Mouse (Mus musculus) hindbrain, embryonic 12.5 days (tissue): ENCODE measurements around the gene Sacs. TPM values are rescaled to one million over a fixed set of nuclear protein-coding genes. Genes with fewer than 3 reads are reported as not detected.
"Not testable (repeated sequence)": the region's sequence is repeated elsewhere in the genome, so short reads cannot be mapped to it uniquely, and the experiment has no call there.

Experiments
- ATAC-seq: fragments of 200-750 bp; cut with Nextera tagmentation; 2 replicates; pipeline ENCODE4 v1.8.0; 2017; ENCODE audit warnings: moderate TSS enrichment; ENCODE audit not compliant: low FRiP score
- H3K27ac ChIP-seq: fragments of 300-500 bp; sonication (generic); 2 replicates; pipeline ENCODE4 v1.5.1; 2016; ENCODE audit warnings: mild to moderate bottlenecking
- H3K27me3 ChIP-seq: fragments of 300-500 bp; sonication (generic); 2 replicates; pipeline ENCODE4 v1.6.1; 2016; ENCODE audit warnings: mild to moderate bottlenecking
- H3K36me3 ChIP-seq: fragments of 300-500 bp; sonication (generic); 2 replicates; pipeline ENCODE4 v1.6.1; 2016; ENCODE audit warnings: mild to moderate bottlenecking
- H3K4me1 ChIP-seq: fragments of 300-500 bp; sonication (generic); 2 replicates; pipeline ENCODE4 v1.6.1; 2016
- H3K4me2 ChIP-seq: fragments of 300-500 bp; sonication (generic); replicated peaks from 2 replicates; pipeline ENCODE4 v1.6.1; 2016; ENCODE audit warnings: mild to moderate bottlenecking
- H3K4me3 ChIP-seq: fragments of 300-500 bp; sonication (generic); 2 replicates; pipeline ENCODE4 v1.5.1; 2016; ENCODE audit warnings: mild to moderate bottlenecking
- H3K9ac ChIP-seq: fragments of 300-500 bp; sonication (generic); 2 replicates; pipeline ENCODE4 v1.6.1; 2016; ENCODE audit warnings: mild to moderate bottlenecking, moderate library complexity
- H3K9me3 ChIP-seq: fragments of 300-500 bp; sonication (generic); replicated peaks from 2 replicates; pipeline ENCODE4 v1.6.1; 2016; ENCODE audit warnings: mild to moderate bottlenecking
- WGBS: fragments of 180-500 bp; shearing (Covaris S2); methylation state at CpG from one replicate; pipeline ENCODE4 v1.1.7; 2016; 5-methylcytosine and 5-hydroxymethylcytosine counted together
- polyA plus RNA-seq: library from polyadenylated mRNA; unstranded; fragments of >200 nt; fragmentation: Nextera tagmentation; extraction: Ambion mirVana; gene quantifications from 2 replicates; pipeline ENCODE4 v1.2.1, GENCODE M21; 2016

Sacs gene
- polyA plus RNA-seq, 1 experiment from 2014 or later, result 7.1 TPM

GRCm38 (mm10) chr14:61132556-61132955 is 5.7 kb upstream of the Sacs start:
- 83% methylated on average over 1 of the region's 1 CpGs for WGBS
- H3K27ac ChIP-seq, result no peak overlapping the region
- no peaks in the 10 kb centered on the region for H3K36me3 ChIP-seq
- no peaks in the 10 kb centered on the region for H3K4me1 ChIP-seq
- H3K27me3 ChIP-seq, result no peaks in the 10 kb centered on the region; the same call in 1 of the 2 replicates
- H3K9ac ChIP-seq, result no peak overlapping the region
- H3K4me3 ChIP-seq, result no peak overlapping the region
- no peaks in the 10 kb centered on the region for H3K9me3 ChIP-seq
- ATAC-seq, result no peak
- no peak overlapping the region for H3K4me2 ChIP-seq

- Histone ChIP-seq H3K9ac (no peak overlapping the region), H3K27ac (no peak overlapping the region), H3K36me3 (no peaks in the 10 kb centered on the region), H3K4me2 (no peak overlapping the region), H3K9me3 (no peaks in the 10 kb centered on the region), H3K4me1 (no peaks in the 10 kb centered on the region; the same call in 1 of the 2 replicates), H3K27me3 (peaks cover 4% of the 10 kb centered on the region), H3K4me3 (no peak overlapping the region)
- WGBS, result 41% methylated on average over 5 of the region's 5 CpGs
- no peak for ATAC-seq
Observed at GRCm38 (mm10) chr14:61134381-61135030, 3.8 kb upstream of the Sacs start.

DNA sequence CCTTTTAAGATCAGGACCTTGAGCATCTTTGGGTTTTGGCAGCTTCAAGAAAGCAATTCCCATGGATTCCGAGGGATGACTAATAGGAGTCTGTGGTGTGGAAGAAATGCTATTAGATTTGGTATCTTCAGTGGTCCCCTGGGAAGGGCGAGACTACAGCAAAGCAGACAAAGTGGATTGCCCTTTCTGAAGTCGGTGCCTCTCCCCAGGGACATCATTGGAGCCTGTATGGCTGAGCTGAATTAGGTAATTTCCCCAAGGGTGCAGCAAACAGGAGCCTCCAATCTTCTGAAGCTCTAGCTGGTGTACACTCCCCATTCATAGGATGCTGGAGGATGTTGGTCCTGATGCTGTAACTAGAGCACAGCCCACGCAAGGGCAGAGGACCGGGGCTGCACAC is 847 bp upstream of the Sacs start:
- H3K4me2 ChIP-seq, result no peak overlapping the region
- H3K9me3 ChIP-seq, result no peaks in the 10 kb centered on the region
- no peak overlapping the region for H3K9ac ChIP-seq
- ATAC-seq, result no peak
- H3K36me3 ChIP-seq, result no peaks in the 10 kb centered on the region
- no peaks in the 10 kb centered on the region; the same call in 1 of the 2 replicates for H3K4me1 ChIP-seq
- WGBS, result 58% methylated on average over 5 of the region's 5 CpGs
- H3K4me3 ChIP-seq, result no peak overlapping the region
- peaks cover 6% of the 10 kb centered on the region for H3K27me3 ChIP-seq
- no peak overlapping the region for H3K27ac ChIP-seq

DNA sequence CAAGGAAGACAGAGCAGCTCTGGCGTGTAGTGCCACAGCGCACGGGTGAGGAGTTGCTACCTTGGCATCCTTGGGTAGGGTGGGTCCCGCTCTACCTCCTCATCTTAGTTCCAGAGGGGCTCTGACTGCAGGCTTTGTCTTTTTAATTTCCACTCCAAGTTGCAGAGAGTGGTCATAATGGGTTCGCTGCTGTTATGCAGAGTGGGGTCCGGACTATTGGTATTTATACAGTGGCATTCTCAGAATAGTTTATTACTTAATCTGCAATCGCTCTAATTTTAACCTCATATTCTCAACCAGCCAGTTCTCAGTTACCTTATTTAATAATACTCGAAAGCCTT is 440 bp downstream of the Sacs start:
- Histone ChIP-seq H3K9ac (peak overlapping the region; percentile 76), H3K4me3 (peak overlapping the region; percentile 55), H3K27me3 (peaks cover 6% of the 10 kb centered on the region), H3K9me3 (no peaks in the 10 kb centered on the region), H3K36me3 (no peaks in the 10 kb centered on the region), H3K4me1 (no peaks in the 10 kb centered on the region; the same call in 1 of the 2 replicates), H3K27ac (0 out of 2 replicates have a peak overlapping the region, but pooled peaks have one; percentile 55), H3K4me2 (peak overlapping the region; percentile 71)
- 16% methylated on average over 8 of the region's 8 CpGs for WGBS
- no peak; the same call in 1 of the 2 replicates for ATAC-seq

GRCm38 (mm10) chr14:61143358-61143757 is 5.1 kb downstream of the Sacs start:
- no peaks in the 10 kb centered on the region; the same call in 1 of the 2 replicates for H3K4me1 ChIP-seq
- no peak for ATAC-seq
- 74% methylated on average over 8 of the region's 8 CpGs for WGBS

GRCm38 (mm10) chr14:61143869-61144268 is 5.6 kb downstream of the Sacs start:
- Histone ChIP-seq H3K9me3 (no peaks in the 10 kb centered on the region), H3K4me2 (no peak overlapping the region), H3K4me3 (no peak overlapping the region), H3K27me3 (peaks cover 9% of the 10 kb centered on the region), H3K27ac (no peak overlapping the region), H3K9ac (no peak overlapping the region), H3K4me1 (no peaks in the 10 kb centered on the region; the same call in 1 of the 2 replicates), H3K36me3 (no peaks in the 10 kb centered on the region)
- WGBS, result 42% methylated on average over 11 of the region's 11 CpGs
- no peak for ATAC-seq

More at GRCm38 (mm10) chr14:61143358-61143757, 5.1 kb downstream of the Sacs start:
- Histone ChIP-seq H3K27me3 (peaks cover 9% of the 10 kb centered on the region), H3K36me3 (no peaks in the 10 kb centered on the region), H3K27ac (no peak overlapping the region), H3K4me2 (no peak overlapping the region), H3K4me3 (no peak overlapping the region), H3K9ac (no peak overlapping the region), H3K9me3 (no peaks in the 10 kb centered on the region)

GRCm38 (mm10) chr14:61150416-61150815 is 12.2 kb downstream of the Sacs start:
- not testable (repeated sequence) for H3K27ac ChIP-seq, H3K9ac ChIP-seq, ATAC-seq, H3K4me1 ChIP-seq, H3K36me3 ChIP-seq, H3K4me2 ChIP-seq, H3K4me3 ChIP-seq, H3K9me3 ChIP-seq, H3K27me3 ChIP-seq
- 93% methylated on average over 12 of the region's 13 CpGs for WGBS

GRCm38 (mm10) chr14:61154900-61155585 is 16.8 kb downstream of the Sacs start:
- Histone ChIP-seq H3K27ac (no peak overlapping the region), H3K9me3 (no peaks in the 10 kb centered on the region), H3K4me1 (no peaks in the 10 kb centered on the region), H3K4me3 (no peak overlapping the region), H3K27me3 (no peaks in the 10 kb centered on the region), H3K9ac (no peak overlapping the region), H3K4me2 (no peak overlapping the region), H3K36me3 (no peaks in the 10 kb centered on the region)
- ATAC-seq, result no peak
- 85% methylated on average over 6 of the region's 6 CpGs for WGBS

- 0 out of 2 replicates have a peak, but pooled peaks cover 2% of the 10 kb centered on the region for H3K4me1 ChIP-seq
- no peak overlapping the region for H3K9ac ChIP-seq
- H3K27ac ChIP-seq, result no peak overlapping the region
- no peaks in the 10 kb centered on the region for H3K9me3 ChIP-seq
- H3K36me3 ChIP-seq, result no peaks in the 10 kb centered on the region
- ATAC-seq, result no peak
- H3K4me2 ChIP-seq, result no peak overlapping the region
- no peak overlapping the region for H3K4me3 ChIP-seq
- H3K27me3 ChIP-seq, result no peaks in the 10 kb centered on the region
Observed at GRCm38 (mm10) chr14:61155687-61156086, 17.4 kb downstream of the Sacs start.

DNA sequence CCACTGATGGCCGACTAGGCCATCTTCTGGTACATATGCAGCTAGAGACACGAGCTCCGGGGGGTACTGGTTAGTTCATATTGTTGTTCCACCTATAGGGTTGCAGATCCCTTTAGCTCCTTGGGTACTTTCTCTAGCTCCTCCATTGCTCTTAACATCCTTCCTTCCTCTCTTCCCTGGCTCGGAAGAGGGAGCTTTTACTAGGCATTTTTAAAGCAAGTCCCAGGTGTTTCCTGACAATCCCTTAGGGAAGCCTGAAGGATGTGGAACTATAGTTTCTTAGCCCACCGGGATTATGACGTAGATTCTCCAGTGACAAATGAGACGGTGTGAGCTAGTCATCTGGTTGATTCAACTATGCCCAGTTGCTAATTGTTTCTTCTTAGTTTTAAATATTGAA is 19.2 kb downstream of the Sacs start:
- ATAC-seq, H3K27me3 ChIP-seq, H3K9me3 ChIP-seq, H3K4me3 ChIP-seq, H3K4me2 ChIP-seq, H3K27ac ChIP-seq, H3K36me3 ChIP-seq, H3K9ac ChIP-seq: not testable (repeated sequence)
- H3K4me1 ChIP-seq, result peaks cover 11% of the 10 kb centered on the region; the same call in 1 of the 2 replicates
- WGBS, result 85% methylated on average over 7 of the region's 7 CpGs

DNA sequence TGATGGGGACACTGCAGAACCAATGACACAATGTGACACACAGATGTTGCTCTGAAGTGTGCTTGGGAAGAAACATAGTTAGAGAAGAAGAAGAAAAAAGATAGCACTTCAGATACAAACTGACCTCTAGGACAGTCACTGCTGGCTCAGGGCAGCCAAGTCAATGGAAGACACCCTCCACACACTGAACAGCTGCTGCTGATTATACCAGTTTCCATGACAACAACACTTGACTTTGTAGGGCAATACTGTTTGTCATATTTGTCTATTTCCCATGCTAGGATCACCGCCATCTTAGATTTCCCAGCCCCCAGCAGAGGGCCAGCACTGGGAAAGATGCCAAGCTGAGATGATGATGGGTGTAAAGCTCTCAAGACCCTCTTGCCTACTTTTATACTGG is 22.7 kb downstream of the Sacs start:
- Histone ChIP-seq H3K9me3 (no peaks in the 10 kb centered on the region), H3K27me3 (no peaks in the 10 kb centered on the region), H3K4me1 (peaks cover 11% of the 10 kb centered on the region; the same call in 1 of the 2 replicates), H3K36me3 (no peaks in the 10 kb centered on the region), H3K4me2 (no peak overlapping the region), H3K27ac (no peak overlapping the region), H3K9ac (no peak overlapping the region), H3K4me3 (no peak overlapping the region)
- WGBS, result 69% methylated on average over 1 of the region's 1 CpGs
- ATAC-seq, result no peak

- WGBS, result 80% methylated on average over 10 of the region's 10 CpGs
- Histone ChIP-seq H3K4me1 (peaks cover 11% of the 10 kb centered on the region; the same call in 1 of the 2 replicates), H3K4me2 (no peak overlapping the region), H3K27ac (no peak overlapping the region), H3K4me3 (no peak overlapping the region), H3K36me3 (no peaks in the 10 kb centered on the region), H3K9me3 (no peaks in the 10 kb centered on the region), H3K27me3 (0 out of 2 replicates have a peak, but pooled peaks cover 2% of the 10 kb centered on the region), H3K9ac (no peak overlapping the region)
- no peak for ATAC-seq
Observed at GRCm38 (mm10) chr14:61161367-61162334, 23.4 kb downstream of the Sacs start.
